Mouse (Mus musculus): ENCODE results near the gene Gas2l1. TPM values are rescaled to one million over a fixed set of nuclear protein-coding genes. Genes with fewer than 3 reads are reported as not detected.
"Not testable (repeated sequence)": the region's sequence is repeated elsewhere in the genome, so short reads cannot be mapped to it uniquely, and the experiment has no call there.

The Gas2l1 gene
- 1 to 10 TPM; 3.9 to 4.9 TPM for total RNA-seq (2021)
- long read RNA-seq, experiment 1, partial matches to known transcripts = 0 of 6 reads
- long read RNA-seq, experiment 1, other reads (novel, unspliced or antisense) = 6 of 6 reads
- long read RNA-seq, experiment 2, partial matches to known transcripts = 0 of 8 reads
- long read RNA-seq, experiment 2, other reads (novel, unspliced or antisense) = 7 of 8 reads

GRCm38 (mm10) chr11:5065056-5065821, at the start of gene Gas2l1:
Gas2l1 (minus strand) TSS chr11:5065327.
- DNase-seq = peak; percentile 84 to 87
- intact Hi-C loops (cut with DNase I) = loop anchor here (1.0 to 2.0 kb wide), 2 partner anchors 34 to 50 kb away; partner anchors contain the start of genes Ewsr1 and Rhbdd3

- intact Hi-C loops (cut with DNase I) = loop anchor here (10.0 kb wide), 1 partner anchor 151 kb away; the partner anchor contains the start of gene Kremen1
- DNase-seq = no peak
Observed at GRCm38 (mm10) chr11:5113645-5114044, 48.5 kb upstream of the Gas2l1 start.

- intact Hi-C loops (cut with DNase I) = no loop called here
- no peak for DNase-seq
Observed at GRCm38 (mm10) chr11:5109441-5109840, 44.3 kb upstream of the Gas2l1 start.

- intact Hi-C loops (cut with DNase I) = no loop called here
- no peak for DNase-seq
Observed at GRCm38 (mm10) chr11:5103986-5104509, 38.9 kb upstream of the Gas2l1 start.

DNA sequence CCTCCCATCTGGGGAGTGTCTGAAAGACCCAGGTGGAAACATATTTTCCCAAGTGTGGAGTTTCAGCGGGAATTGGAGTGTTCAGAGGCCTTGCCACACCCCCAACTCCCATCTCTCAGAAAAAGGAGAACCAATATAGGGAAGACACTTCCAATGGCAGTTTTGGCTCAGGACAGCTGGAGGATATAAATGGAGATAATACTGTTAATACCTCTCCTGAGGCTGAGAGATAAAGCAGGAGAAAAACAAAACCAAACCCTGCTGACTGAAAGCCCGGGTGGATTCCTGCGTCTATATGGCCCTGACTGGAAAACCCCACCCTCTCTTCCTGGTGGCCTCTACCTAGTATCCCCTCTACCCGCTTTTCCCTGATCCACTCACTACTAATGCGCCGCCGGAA, 37.3 kb upstream of the Gas2l1 start:
- intact Hi-C loops (cut with DNase I) = no loop called here

GRCm38 (mm10) chr11:5101641-5102040, 36.5 kb upstream of the Gas2l1 start:
- intact Hi-C loops (cut with DNase I) = no loop called here
- no peak for DNase-seq

More for the DNA sequence above, 37.3 kb upstream of the Gas2l1 start:
- no peak for DNase-seq

DNA sequence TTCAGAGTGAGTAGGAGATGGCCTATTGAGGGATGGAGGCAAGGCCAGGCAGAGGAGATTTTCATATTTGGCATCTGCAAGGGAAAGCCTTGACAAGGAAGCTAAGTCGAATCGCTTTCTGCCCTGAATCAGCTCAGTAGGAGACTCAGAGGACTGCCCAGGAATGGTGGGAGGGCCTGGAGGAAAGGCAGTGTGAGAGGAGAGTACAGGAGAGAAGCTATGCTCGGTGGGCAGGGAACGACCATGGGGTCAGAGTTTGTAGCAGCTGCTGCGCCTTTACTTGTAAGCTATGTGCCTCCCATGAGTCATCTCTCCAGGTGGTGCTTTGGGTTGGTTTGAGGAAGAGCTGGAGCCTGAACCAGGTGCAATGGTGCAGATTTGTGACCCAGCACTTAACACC, 35.7 kb upstream of the Gas2l1 start:
- intact Hi-C loops (cut with DNase I) = no loop called here

DNA sequence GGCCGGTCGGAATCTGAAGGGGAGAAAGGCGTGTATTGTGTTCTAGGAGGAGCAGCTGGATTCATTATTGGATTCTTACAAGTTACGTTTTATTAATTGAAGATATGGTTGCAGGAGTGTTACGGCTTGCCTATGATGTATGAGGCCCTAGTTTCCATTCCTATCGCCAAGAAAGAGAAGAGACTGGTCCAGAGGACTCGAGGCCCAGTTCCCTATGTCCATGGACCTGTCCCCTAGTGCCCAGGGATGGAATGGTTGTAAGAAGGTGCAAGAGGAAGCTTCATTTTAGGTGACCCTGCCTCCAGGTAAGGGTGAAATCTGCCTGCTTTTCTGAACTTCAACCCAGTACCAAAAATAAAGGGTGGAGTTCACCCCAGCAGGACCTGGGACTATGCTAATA, 35.2 kb upstream of the Gas2l1 start:
- intact Hi-C loops (cut with DNase I) = no loop called here
- DNase-seq = no peak

More for the DNA sequence above, 35.7 kb upstream of the Gas2l1 start:
- no peak for DNase-seq

- DNase-seq = peak; percentile 76 to 79
- intact Hi-C loops (cut with DNase I) = loop anchor here (2.0 kb wide), 1 partner anchor 35 kb away; the partner anchor contains the start of gene Gas2l1
Observed at GRCm38 (mm10) chr11:5099576-5100183, 34.6 kb upstream of the Gas2l1 start.

GRCm38 (mm10) chr11:5098736-5099542, 33.8 kb upstream of the Gas2l1 start, which contains the start of the genes Rhbdd3 and Ewsr1:
Rhbdd3 (plus strand) TSS chr11:5098926.
Ewsr1 (minus strand) TSS chr11:5099266.
- peak; percentile 95 to 99 for DNase-seq
- intact Hi-C loops (cut with DNase I) = loop anchor here (1.0 to 2.0 kb wide), 2 partner anchors 23 to 34 kb away; partner anchors contain the start of gene Gas2l1

DNA sequence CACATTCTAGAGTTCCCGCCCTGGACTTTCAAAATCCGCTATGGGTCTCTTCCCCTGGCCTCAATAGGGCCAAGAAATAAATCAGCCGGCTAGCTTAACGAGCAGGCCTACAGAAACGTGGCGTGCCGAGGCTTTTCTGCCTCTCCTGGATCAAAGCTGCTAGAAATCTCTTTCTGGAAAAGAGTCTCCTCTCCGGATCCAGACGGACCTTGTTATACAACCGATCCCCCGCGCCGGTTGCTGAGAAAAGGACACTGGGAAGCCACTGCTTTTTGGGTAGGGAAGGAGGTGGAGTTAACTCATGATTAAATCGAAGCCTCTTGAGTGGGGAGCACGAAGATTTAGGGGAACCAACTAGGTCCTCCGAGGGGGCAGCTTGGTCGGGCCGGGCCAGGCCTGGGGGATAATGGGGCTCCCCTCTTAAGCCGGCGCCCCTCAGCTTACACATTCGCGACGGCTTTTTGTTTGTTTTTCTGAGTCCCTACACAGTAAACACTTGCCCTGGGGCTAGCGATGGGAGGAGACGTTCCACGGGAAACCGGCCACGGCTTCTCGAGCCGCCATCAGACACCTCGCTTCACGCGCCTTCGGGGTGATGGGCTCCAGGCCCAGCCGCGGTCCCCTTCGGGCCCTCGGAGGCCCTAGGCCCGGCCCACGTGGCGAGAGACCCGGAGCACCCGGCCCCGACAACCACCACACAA, 33.1 kb upstream of the Gas2l1 start:
- peak; percentile 29 to 52 for DNase-seq
- intact Hi-C loops (cut with DNase I) = loop anchor here (1.0 to 2.0 kb wide), 2 partner anchors 22 to 33 kb away; partner anchors contain the start of gene Gas2l1

DNA sequence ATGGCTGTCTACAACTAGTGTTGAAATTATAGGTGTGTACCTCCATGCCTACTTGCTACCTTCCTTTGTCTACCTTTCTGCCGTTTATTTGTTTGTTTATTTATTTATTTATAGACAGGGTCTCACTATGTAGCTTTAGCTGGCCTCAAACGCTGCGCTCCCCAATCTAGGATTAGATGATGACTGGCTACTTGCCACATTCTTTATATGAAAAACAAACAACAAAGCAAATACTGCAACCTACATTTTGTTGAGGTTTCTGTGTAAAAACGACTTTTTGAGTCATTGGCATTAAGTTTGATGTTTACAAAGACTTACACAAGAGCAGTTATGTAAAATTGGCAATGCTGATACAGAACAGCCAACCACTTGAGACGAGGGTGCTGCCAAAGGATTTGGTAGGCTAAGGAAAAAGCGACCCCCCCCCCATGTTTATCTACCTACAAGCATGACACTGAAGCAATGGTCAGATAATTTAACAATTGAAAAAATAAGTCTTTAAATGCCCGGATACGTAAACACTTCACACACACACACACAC, 31.4 kb upstream of the Gas2l1 start:
- DNase-seq = no peak
- intact Hi-C loops (cut with DNase I) = no loop called here

DNA sequence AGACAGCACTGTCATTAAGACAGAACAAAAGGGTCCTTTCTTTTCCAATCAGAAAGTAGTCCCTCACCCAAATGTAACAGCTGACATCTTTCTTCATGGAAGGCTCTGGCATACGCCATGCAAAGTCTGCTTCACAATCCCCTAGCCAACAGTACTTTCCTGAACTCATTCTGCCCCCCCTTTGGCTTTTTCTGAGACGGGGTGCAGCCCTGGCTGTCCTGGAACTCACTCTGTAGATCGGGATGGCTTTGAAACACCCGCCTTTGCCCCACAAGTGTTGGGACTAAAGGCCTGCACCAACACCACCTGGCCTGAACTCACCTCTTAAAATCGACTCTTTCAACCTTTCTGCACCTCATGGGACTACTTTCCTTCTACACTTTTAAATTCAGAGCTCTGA, 30.8 kb upstream of the Gas2l1 start:
- intact Hi-C loops (cut with DNase I) = no loop called here
- DNase-seq = no peak

GRCm38 (mm10) chr11:5091706-5092105, 26.6 kb upstream of the Gas2l1 start:
- intact Hi-C loops (cut with DNase I) = no loop called here
- no peak for DNase-seq

DNA sequence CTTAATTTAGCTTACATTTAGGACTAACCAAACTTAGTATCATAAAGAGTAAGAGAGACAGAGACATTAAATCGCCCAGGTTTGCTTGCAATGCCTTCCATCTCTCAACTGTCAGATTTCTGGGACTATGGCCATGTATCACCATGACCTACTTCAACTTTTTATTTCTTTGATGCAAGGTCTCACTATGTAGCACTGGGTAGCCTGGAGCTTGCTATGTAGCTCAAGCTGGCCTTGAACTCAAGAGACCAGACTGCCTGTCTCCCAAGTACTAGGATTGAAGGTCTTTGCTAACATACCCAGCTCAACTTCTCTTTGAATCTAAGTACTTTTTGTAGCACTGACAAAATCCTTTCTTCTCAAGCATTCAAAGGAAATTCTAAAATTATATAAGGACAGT, 24.0 kb upstream of the Gas2l1 start:
- intact Hi-C loops (cut with DNase I) = no loop called here
- no peak for DNase-seq

DNA sequence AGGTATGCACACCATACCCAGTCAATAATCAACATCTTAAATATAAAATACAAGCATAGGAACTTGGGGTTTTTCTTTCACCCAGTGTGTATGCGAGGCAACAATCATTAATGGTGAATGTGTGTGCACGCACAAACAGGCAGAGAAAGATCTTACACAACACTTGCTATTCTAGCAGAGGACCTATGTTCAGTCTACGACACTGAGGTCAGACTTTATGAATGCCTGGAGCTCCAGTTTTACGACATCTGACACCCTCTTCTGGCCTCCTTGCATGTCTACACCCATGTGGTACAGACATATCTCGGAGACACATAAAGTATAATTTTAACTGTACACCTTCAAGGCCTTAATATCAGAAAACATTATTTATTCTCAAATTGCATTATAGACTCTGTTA, 11.7 kb upstream of the Gas2l1 start:
- intact Hi-C loops (cut with DNase I) = loop anchor here (1.0 kb wide), 1 partner anchor 21 kb away; the partner anchor contains the start of gene Rhbdd3
- not testable (repeated sequence) for DNase-seq

DNA sequence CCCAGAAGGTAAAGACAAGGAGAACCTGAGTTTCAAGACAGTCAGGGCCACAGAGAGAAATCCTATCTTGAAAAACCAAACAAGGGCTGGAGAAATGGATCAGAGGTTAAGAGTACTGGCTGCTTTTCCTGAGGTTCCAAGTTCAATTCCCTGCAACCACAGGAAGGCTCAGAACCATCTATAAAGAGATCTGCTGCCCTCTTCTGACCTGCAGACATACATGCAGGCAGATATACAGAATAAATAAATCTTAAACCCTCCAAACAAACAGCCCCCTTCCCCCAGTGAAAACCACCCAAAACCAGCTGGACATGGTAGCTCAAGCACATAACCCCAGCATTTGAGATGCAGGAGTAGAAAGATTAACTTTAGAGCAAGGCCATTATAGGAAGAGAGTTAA, 10.6 kb upstream of the Gas2l1 start:
- intact Hi-C loops (cut with DNase I) = loop anchor here (1.0 kb wide), 1 partner anchor 23 kb away; the partner anchor contains the start of gene Rhbdd3

DNA sequence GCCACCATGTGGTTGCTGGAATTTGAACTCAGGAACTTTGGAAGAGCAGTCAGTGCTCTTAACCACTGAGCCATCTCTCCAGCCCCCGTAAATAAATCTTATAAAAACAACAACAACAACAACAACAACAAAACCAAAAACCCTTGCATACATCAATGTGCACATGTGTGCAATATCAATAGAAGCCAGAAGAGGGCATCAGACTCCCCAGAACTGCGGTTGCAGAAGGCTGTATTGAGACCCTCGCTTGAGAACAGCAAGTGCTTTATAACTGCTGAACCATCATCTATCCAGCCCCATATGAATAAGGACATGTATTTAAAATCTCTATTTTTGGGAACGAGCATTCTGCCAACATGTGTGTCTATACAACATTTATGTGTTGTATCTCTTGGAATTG, 9.8 kb upstream of the Gas2l1 start:
- intact Hi-C loops (cut with DNase I) = no loop called here
- DNase-seq = no peak

More for the DNA sequence above, 10.6 kb upstream of the Gas2l1 start:
- no peak for DNase-seq
